ENCODE assay signal across 20 mouse cellular contexts in genomic region chr8:128107041-128107440, GRCm38 (mm10).
DNase-seq lines count a peak whose midpoint lies in the region; ATAC-seq lines count a peak whose summit lies in the region.
"Had no signal": no experiment of that assay in that cellular context is flagged by ENCODE, and none has a peak within 500 bp of the region (broad histone marks: within the 10 kb centered on the region; RNA-seq: fewer than 3 reads in every experiment).

No protein-coding gene starts in this region.

- 80% methylated on average over 7 of the region's 7 CpGs for WGBS in heart, embryonic 10.5 days

- peak; percentile 51 for DNase-seq in heart, adult 11 months
- no peak for DNase-seq in heart, embryonic 10.5 days (ENCODE audit: low spot score)
- peak; percentile 93 for DNase-seq in MN1 (ENCODE audit: low spot score)
- DNase-seq: adrenal gland, adult 2 months; adrenal gland, adult 8-10 months; adrenal gland, postnatal 10 days; adrenal gland, postnatal 14 days; adrenal gland, postnatal 25 days; adrenal gland, postnatal 36 days; B cell, adult 2 months; cerebellum, adult 11 months; cerebellum, adult 11-12 months; cerebellum, adult 18-20 months; cerebellum, adult 2 months had no signal

- H3K27me3 ChIP-seq in heart, embryonic 10.5 days (ENCODE audit: insufficient read depth, poor library complexity, severe bottlenecking): no peaks in the 10 kb centered on the region
- H3K27me3 ChIP-seq: CH12.LX, Patski had no signal

- no peaks in the 10 kb centered on the region for H3K36me3 ChIP-seq in heart, embryonic 10.5 days
- H3K36me3 ChIP-seq: G1E had no signal

- H3K27ac ChIP-seq in heart, embryonic 10.5 days: no peak overlapping the region

- no peaks in the 10 kb centered on the region for H3K9me3 ChIP-seq in heart, embryonic 10.5 days

- H3K4me1 ChIP-seq in heart, embryonic 10.5 days: no peaks in the 10 kb centered on the region

- ATAC-seq in granulocyte monocyte progenitor cell, adult 5-6 weeks (replicated peaks; ENCODE audit: poor library complexity, severe bottlenecking): no peak
- ATAC-seq: activated CD4-positive, CD25-positive, alpha-beta regulatory T cell, adult 4 months; CD4-positive, CD25-positive, alpha-beta regulatory T cell, adult 4 months; Patski had no signal

- H3K4me3 ChIP-seq in heart, embryonic 10.5 days: no peak overlapping the region
